Mouse (Mus musculus): ENCODE measurements at regions not wholly inside any gene's neighbourhood (a gene's known extent, or its start where the extent isn't known, plus 50 kb on each side); places are given as distances from the start of the nearest gene placed in this dataset.

DNA sequence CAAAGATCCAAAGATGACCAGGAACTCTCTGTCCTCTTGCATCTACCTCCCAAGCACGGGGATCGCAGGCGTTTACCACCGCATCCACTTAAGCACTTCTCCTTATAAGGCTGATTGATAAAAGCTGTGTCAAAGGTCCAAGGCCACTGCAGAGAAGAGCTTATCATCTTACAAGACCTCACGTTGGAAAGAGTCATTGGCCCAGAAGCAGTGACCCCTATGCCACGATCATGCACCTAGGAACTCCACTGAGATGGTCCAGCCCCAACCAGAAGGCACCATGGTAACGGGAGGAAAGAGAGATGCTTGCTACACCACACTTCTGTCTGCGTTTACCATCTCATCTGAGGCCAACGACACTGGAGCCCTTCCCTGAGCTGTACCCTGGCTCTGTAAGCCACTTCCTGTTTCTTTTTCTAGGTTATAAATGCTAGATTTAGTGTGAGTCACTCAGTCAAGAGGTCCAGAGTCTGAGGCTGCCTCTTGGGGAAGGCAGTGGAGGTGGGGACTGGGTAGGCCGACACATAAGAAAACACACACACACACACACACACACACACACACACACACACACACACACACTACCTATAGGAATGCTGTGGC, 66.4 kb downstream of the Vcpkmt start:
- TF ChIP-seq CTCF (IDR thresholded peaks at IDR 0.05; ENCODE audit: low read depth, low read length) = no peak
- TF ChIP-seq GATA1 (IDR thresholded peaks at IDR 0.05; ENCODE audit: borderline replicate concordance, low read length) = no peak

Data from G1E (cell line).